In genomic region chr16:20765244-20765643, GRCm38 (mm10) we compare ENCODE assay signal across 9 mouse cellular contexts. TPM values are rescaled to one million over a fixed set of nuclear protein-coding genes. Genes with fewer than 3 reads are reported as not detected.
DNase-seq lines count a peak whose midpoint lies in the region; TF ChIP-seq lines count a peak whose summit lies in the region.
"Had no signal": no experiment of that assay in that cellular context is flagged by ENCODE, and none has a peak within 500 bp of the region (broad histone marks: within the 10 kb centered on the region; RNA-seq: fewer than 3 reads in every experiment).

No protein-coding gene starts in this region.

- intact Hi-C loops in heart, postnatal 25 days (cut with DNase I) = loop anchor here (1.0 to 10.0 kb wide), 3 partner anchors 56 to 268 kb away; partner anchors contain the start of gene Psmd2

- no peaks in the 10 kb centered on the region for H3K9me3 ChIP-seq in embryonic facial prominence, embryonic 10.5 days
- H3K9me3 ChIP-seq: limb, embryonic 12.5 days had no signal

- no peaks in the 10 kb centered on the region for H3K36me3 ChIP-seq in embryonic facial prominence, embryonic 10.5 days (replicated peaks)
- no peaks in the 10 kb centered on the region for H3K36me3 ChIP-seq in liver, adult 2 months (ENCODE audit: control insufficient read depth, insufficient read depth, low read length)
- H3K36me3 ChIP-seq: limb, embryonic 12.5 days had no signal

- no peaks in the 10 kb centered on the region for H3K79me2 ChIP-seq in liver, adult 2 months (ENCODE audit: control insufficient read depth, insufficient read depth, low read length)

- no peak overlapping the region for H3K27ac ChIP-seq in embryonic facial prominence, embryonic 10.5 days (replicated peaks)
- H3K27ac ChIP-seq in liver, adult 2 months (replicated peaks; ENCODE audit: insufficient read depth, low read depth, low read length) = no peak overlapping the region
- H3K27ac ChIP-seq: limb, embryonic 12.5 days had no signal

- 46% methylated on average over 9 of the region's 9 CpGs for WGBS in embryonic facial prominence, embryonic 10.5 days
- 52% methylated on average over 9 of the region's 9 CpGs for WGBS in liver, adult 2 months

- TF ChIP-seq CTCF in liver, adult 2 months (IDR thresholded peaks at IDR 0.05; ENCODE audit: low read depth, low read length) = peak; percentile 84

- H3K4me3 ChIP-seq in embryonic facial prominence, embryonic 10.5 days = no peak overlapping the region
- H3K4me3 ChIP-seq in liver, adult 2 months (ENCODE audit: insufficient read depth, low read depth, low read length) = no peak overlapping the region
- H3K4me3 ChIP-seq: limb, embryonic 12.5 days had no signal

- DNase-seq in heart, adult 11 months = peak; percentile 87
- no peak for DNase-seq in heart, postnatal 25 days (ENCODE audit: low spot score)
- peak; percentile 42 for DNase-seq in A20 (ENCODE audit: low read depth, low spot score)
- DNase-seq in adipocyte (ENCODE audit: low spot score) = peak; percentile 45
- peak; percentile 66 for DNase-seq in embryonic facial prominence, embryonic 10.5 days (ENCODE audit: low spot score)
- peak; percentile 10 for DNase-seq in liver, adult 2 months (ENCODE audit: extremely low read depth, low read depth, low spot score)
- DNase-seq in retina, adult 2 months (ENCODE audit: low read depth, low spot score) = peak; percentile 8
- no peak for DNase-seq in layer of hippocampus, adult 8-10 months (ENCODE audit: low spot score in 2 of 2)

- TF ChIP-seq POLR2A in liver, adult 2 months (IDR thresholded peaks at IDR 0.05; ENCODE audit: extremely low read depth, insufficient read depth, low read length) = no peak

- no peaks in the 10 kb centered on the region for H3K27me3 ChIP-seq in embryonic facial prominence, embryonic 10.5 days (replicated peaks; ENCODE audit: low read depth, poor library complexity, severe bottlenecking)
- H3K27me3 ChIP-seq in liver, adult 2 months (ENCODE audit: control insufficient read depth, insufficient read depth, low read length) = no peaks in the 10 kb centered on the region
- H3K27me3 ChIP-seq: limb, embryonic 12.5 days had no signal

- H3K4me1 ChIP-seq in embryonic facial prominence, embryonic 10.5 days = no peaks in the 10 kb centered on the region
- no peaks in the 10 kb centered on the region for H3K4me1 ChIP-seq in liver, adult 2 months (ENCODE audit: control insufficient read depth, insufficient read depth, low read length)
- H3K4me1 ChIP-seq: limb, embryonic 12.5 days had no signal

- no peak overlapping the region for H3K9ac ChIP-seq in liver, adult 2 months (ENCODE audit: low read depth, low read length)
- H3K9ac ChIP-seq: limb, embryonic 12.5 days had no signal

RNA-seq across cellular contexts. Expression of gene Thpo, which starts 30.9 kb away (rescaled TPM):
- under 1 TPM in 1 of 2 experiments, not detected in 1; 0.50 TPM for total RNA-seq in heart, postnatal 25 days (2021)
- 0.44 and 0.72 TPM in 2 replicates for polyA plus RNA-seq in embryonic facial prominence, embryonic 10.5 days (2016; fragmentation: Nextera tagmentation; extraction: Ambion mirVana)
- 1.7 and 2.4 TPM in 2 replicates for total RNA-seq in liver, adult 2 months (2014; rRNA removed)
- 21.2 and 37.0 TPM in 2 replicates for polyA plus RNA-seq in liver, adult 2 months (2012; rRNA removed)
- 10 to 100 TPM in 3 of 4 experiments, 1 to 10 TPM in 1; 9.9 to 15.1 (median 13.2) TPM for total RNA-seq in layer of hippocampus, adult 8-10 months (2022)

RNA-seq across cellular contexts. Expression of gene Chrd, which starts 32.3 kb away (rescaled TPM):
- 1 to 10 TPM; 2.0 to 2.7 TPM for total RNA-seq in heart, postnatal 25 days (2021)
- 1.3 and 1.4 TPM in 2 replicates for polyA plus RNA-seq in embryonic facial prominence, embryonic 10.5 days (2016; fragmentation: Nextera tagmentation; extraction: Ambion mirVana)
- 3.0 and 3.4 TPM in 2 replicates for total RNA-seq in liver, adult 2 months (2014; rRNA removed)
- 9.9 and 14.1 TPM in 2 replicates for polyA plus RNA-seq in liver, adult 2 months (2012; rRNA removed)
- total RNA-seq in layer of hippocampus, adult 8-10 months (2022) = 100 to 1,000 TPM in 2 of 4 experiments, 10 to 100 TPM in 2; 77.0 to 106 (median 95.3) TPM

RNA-seq across cellular contexts. Expression of gene Clcn2, which starts 47.7 kb away (rescaled TPM):
- 1 to 10 TPM; 1.5 to 2.1 TPM for total RNA-seq in heart, postnatal 25 days (2021)
- polyA plus RNA-seq in embryonic facial prominence, embryonic 10.5 days (2016; fragmentation: Nextera tagmentation; extraction: Ambion mirVana) = 13.9 and 15.9 TPM in 2 replicates
- total RNA-seq in liver, adult 2 months (2014; rRNA removed) = 29.6 and 30.6 TPM in 2 replicates
- 58.6 and 64.0 TPM in 2 replicates for polyA plus RNA-seq in liver, adult 2 months (2012; rRNA removed)
- 100 to 1,000 TPM in 1 of 4 experiments, 10 to 100 TPM in 3; 83.1 to 103 (median 87.5) TPM for total RNA-seq in layer of hippocampus, adult 8-10 months (2022)

RNA-seq across cellular contexts. Expression of gene Polr2h, which starts 47.8 kb away (rescaled TPM):
- total RNA-seq in heart, postnatal 25 days (2021) = 10 to 100 TPM in 1 of 2 experiments, 1 to 10 TPM in 1; 9.0 to 10.5 TPM
- polyA plus RNA-seq in embryonic facial prominence, embryonic 10.5 days (2016; fragmentation: Nextera tagmentation; extraction: Ambion mirVana) = 151 and 153 TPM in 2 replicates
- 18.1 and 19.2 TPM in 2 replicates for total RNA-seq in liver, adult 2 months (2014; rRNA removed)
- polyA plus RNA-seq in liver, adult 2 months (2012; rRNA removed) = 9.1 and 9.5 TPM in 2 replicates
- 10 to 100 TPM; 18.6 to 29.3 (median 22.7) TPM for total RNA-seq in layer of hippocampus, adult 8-10 months (2022)

Comparison
In these comparisons a context has a peak if more than half of its experiments do, and no peak if none do; other contexts are left out.
1. DNase-seq: peak in heart, adult 11 months (single experiment), A20 (single experiment), adipocyte (single experiment), embryonic facial prominence, embryonic 10.5 days (single experiment), liver, adult 2 months (single experiment) and retina, adult 2 months (single experiment); none in heart, postnatal 25 days (single experiment) and layer of hippocampus, adult 8-10 months (0 of 2).
2. RNA of gene Chrd, which starts 32.3 kb away (total RNA-seq): 77.0 to 106 TPM in layer of hippocampus, adult 8-10 months; 3.0 to 3.4 TPM in liver, adult 2 months and 2.0 to 2.7 TPM in heart, postnatal 25 days; every median in the first group is over 10 times any median in the second.
3. RNA of gene Clcn2, which starts 47.7 kb away (total RNA-seq): 83.1 to 103 TPM in layer of hippocampus, adult 8-10 months and 29.6 to 30.6 TPM in liver, adult 2 months; 1.5 to 2.1 TPM in heart, postnatal 25 days; every median in the first group is over 10 times any median in the second.